Mouse (Mus musculus) liver, embryonic 12.5 days (tissue): ENCODE results near the gene Ndufa9. TPM values are rescaled to one million over a fixed set of nuclear protein-coding genes. Genes with fewer than 3 reads are reported as not detected.

Source experiments
- polyA plus RNA-seq: library from polyadenylated mRNA; unstranded; fragments of >200 nt; fragmentation: Nextera tagmentation; extraction: Ambion mirVana; gene quantifications from 2 replicates; pipeline ENCODE4 v1.2.1, GENCODE M21; 2016

Ndufa9 gene
- polyA plus RNA-seq, 1 experiment from 2014 or later, result 169 TPM

Other genes starting within 250 kb of the Ndufa9 start
- gene Kcna1, start 202.8 kb downstream of the Ndufa9 start, polyA plus RNA-seq, result 0.15 and 0.22 TPM in 2 replicates
- gene Kcna6, start 108.5 kb downstream of the Ndufa9 start, polyA plus RNA-seq, result 0.45 and 0.50 TPM in 2 replicates
- gene Akap3, start 4.0 kb upstream of the Ndufa9 start, polyA plus RNA-seq, result not detected in 2 replicates
- gene Dyrk4, start 72.7 kb upstream of the Ndufa9 start, polyA plus RNA-seq, result not detected in 2 replicates
- 63.3 and 67.5 TPM in 2 replicates for gene Rad51ap1, start 90.5 kb upstream of the Ndufa9 start, polyA plus RNA-seq
- 19.9 and 21.1 TPM in 2 replicates for gene D6Wsu163e, start 90.8 kb upstream of the Ndufa9 start, polyA plus RNA-seq
- not detected in 2 replicates for gene Fgf6, start 166.4 kb upstream of the Ndufa9 start, polyA plus RNA-seq
- gene Fgf23, start 223.8 kb upstream of the Ndufa9 start, polyA plus RNA-seq, result not detected in 2 replicates